Mouse (Mus musculus) stomach, embryonic 14.5 days (tissue): ENCODE data around the gene Supt6. TPM values are rescaled to one million over a fixed set of nuclear protein-coding genes. Genes with fewer than 3 reads are reported as not detected.

Experiments used
- ATAC-seq: fragments of 200-750 bp; cut with Nextera tagmentation; 2 replicates; pipeline ENCODE4 v1.8.0; 2017; ENCODE audit warnings: low read depth, moderate TSS enrichment; ENCODE audit not compliant: insufficient number of reproducible peaks, insufficient read depth, low FRiP score
- H3K27ac ChIP-seq: fragments of 300-500 bp; sonication (generic); 2 replicates; pipeline ENCODE4 v1.5.1; 2014; ENCODE audit warnings: mild to moderate bottlenecking, low read length, moderate library complexity, mixed read lengths
- H3K27me3 ChIP-seq: fragments of 300-500 bp; sonication (generic); 2 replicates; pipeline ENCODE4 v1.6.1; 2014; ENCODE audit warnings: low read length, control low read depth, mixed read lengths; ENCODE audit not compliant: control insufficient read depth, insufficient read depth
- H3K36me3 ChIP-seq: fragments of 300-500 bp; sonication (generic); 2 replicates; pipeline ENCODE4 v1.6.1; 2014; ENCODE audit warnings: mild to moderate bottlenecking, control low read depth, low read length, moderate library complexity, mixed read lengths; ENCODE audit not compliant: control insufficient read depth, insufficient read depth
- H3K4me1 ChIP-seq: fragments of 300-500 bp; sonication (generic); 2 replicates; pipeline ENCODE4 v1.6.1; 2014; ENCODE audit warnings: low read length, control low read depth, mixed read lengths; ENCODE audit not compliant: control insufficient read depth, insufficient read depth
- H3K4me2 ChIP-seq: fragments of 300-500 bp; sonication (generic); replicated peaks from 2 replicates; pipeline ENCODE4 v1.6.1; 2014; ENCODE audit warnings: low read depth, low read length, control low read depth
- H3K4me3 ChIP-seq: fragments of 300-500 bp; sonication (generic); 2 replicates; pipeline ENCODE4 v1.5.1; 2014; ENCODE audit warnings: low read depth, low read length, control low read depth
- H3K9ac ChIP-seq: fragments of 300-500 bp; sonication (generic); replicated peaks from 2 replicates; pipeline ENCODE4 v1.6.1; 2014; ENCODE audit warnings: low read depth, mild to moderate bottlenecking, control low read depth, low read length, moderate library complexity, mixed read lengths
- H3K9me3 ChIP-seq: fragments of 300-500 bp; sonication (generic); 2 replicates; pipeline ENCODE4 v1.6.1; 2016; ENCODE audit warnings: low read depth, low read length, control low read depth; ENCODE audit not compliant: control insufficient read depth
- WGBS: fragments of 180-500 bp; shearing (Covaris S2); extraction: QIAGEN DNeasy Blood & Tissue Kit; methylation state at CpG from one replicate; pipeline ENCODE4 v1.1.7; 2014; 5-methylcytosine and 5-hydroxymethylcytosine counted together
- microRNA-seq: library from miRNA; unstranded; fragments of <30 nt; microRNA quantifications from one replicate; pipeline ENCODE4, GENCODE M21; 2016
- polyA plus RNA-seq: library from polyadenylated mRNA; unstranded; fragments of >200 nt; fragmentation: Nextera tagmentation; extraction: Ambion mirVana; gene quantifications from 2 replicates; pipeline ENCODE4 v1.2.1, GENCODE M21; 2014

Gene Supt6
- polyA plus RNA-seq, 1 experiment from 2014 or later: 25.3 TPM

DNA sequence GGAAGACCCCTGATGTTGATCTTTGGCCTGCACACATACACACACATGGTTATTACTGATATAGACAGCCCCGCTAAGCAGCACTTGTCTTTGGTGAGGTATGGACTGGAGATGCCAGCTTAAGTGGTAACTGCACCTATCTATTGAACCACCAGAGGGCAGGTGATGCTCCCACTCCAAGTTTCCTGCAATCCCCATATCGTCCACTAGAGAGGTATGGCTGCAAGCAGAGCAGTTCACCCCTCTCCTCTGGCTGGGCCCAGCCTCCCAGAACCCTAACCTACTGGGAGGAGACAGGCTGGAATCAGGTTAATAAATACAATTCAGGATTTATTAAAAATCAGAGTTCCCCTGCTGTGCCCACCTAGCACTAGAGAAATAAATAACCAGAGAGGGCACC lies 86.7 kb downstream of the Supt6 start:
- H3K4me1 ChIP-seq: peaks cover 19% of the 10 kb centered on the region
- 8% methylated on average over 2 of the region's 2 CpGs for WGBS
- H3K27ac ChIP-seq: no peak overlapping the region

More for the DNA sequence above, 86.7 kb downstream of the Supt6 start:
- H3K4me2 ChIP-seq: no peak overlapping the region
- no peaks in the 10 kb centered on the region for H3K9me3 ChIP-seq
- H3K4me3 ChIP-seq: no peak overlapping the region
- H3K9ac ChIP-seq: no peak overlapping the region
- H3K27me3 ChIP-seq: no peaks in the 10 kb centered on the region
- peaks cover 91% of the 10 kb centered on the region for H3K36me3 ChIP-seq
- no peak for ATAC-seq

Small RNA genes within 50 kb of the gene (microRNA-seq; reads per million reads assigned to microRNA genes)
- gene Mir7653: not detected

Other genes with a start within 250 kb of the Supt6 start
- 19.1 and 21.4 TPM in 2 replicates for gene Dhrs13, start 213.7 kb downstream of the Supt6 start, polyA plus RNA-seq
- 54.1 and 60.6 TPM in 2 replicates for gene Flot2, start 208.1 kb downstream of the Supt6 start, polyA plus RNA-seq
- 33.4 and 33.5 TPM in 2 replicates for gene Eral1, start 165.6 kb downstream of the Supt6 start, polyA plus RNA-seq
- 15.2 and 16.4 TPM in 2 replicates for gene Fam222b, start 151.3 kb downstream of the Supt6 start, polyA plus RNA-seq
- gene Traf4, start 80.4 kb downstream of the Supt6 start, polyA plus RNA-seq: 53.5 and 54.7 TPM in 2 replicates
- gene Nek8, start 69.3 kb downstream of the Supt6 start, polyA plus RNA-seq: 16.0 and 17.4 TPM in 2 replicates
- 27.1 and 28.0 TPM in 2 replicates for gene Tlcd1, start 69.3 kb downstream of the Supt6 start, polyA plus RNA-seq
- gene Rpl23a, start 62.4 kb downstream of the Supt6 start, polyA plus RNA-seq: 1,708 and 1,741 TPM in 2 replicates
- 156 and 171 TPM in 2 replicates for gene Rab34, start 57.6 kb downstream of the Supt6 start, polyA plus RNA-seq
- gene Proca1, start 52.6 kb downstream of the Supt6 start, polyA plus RNA-seq: 2.7 and 3.3 TPM in 2 replicates
- gene Sdf2, start 241 bp downstream of the Supt6 start, polyA plus RNA-seq: 101 and 102 TPM in 2 replicates
- 98.3 and 98.7 TPM in 2 replicates for gene 2610507B11Rik, start 15.8 kb upstream of the Supt6 start, polyA plus RNA-seq
- 0.17 and 0.32 TPM in 2 replicates for gene BC030499, start 44.9 kb upstream of the Supt6 start, polyA plus RNA-seq
- gene Spag5, start 55.5 kb upstream of the Supt6 start, polyA plus RNA-seq: 40.5 and 44.6 TPM in 2 replicates
- 18.8 and 21.2 TPM in 2 replicates for gene Aldoc, start 77.0 kb upstream of the Supt6 start, polyA plus RNA-seq
- gene Pigs, start 82.4 kb upstream of the Supt6 start, polyA plus RNA-seq: 67.7 and 69.8 TPM in 2 replicates
- gene Unc119, start 97.5 kb upstream of the Supt6 start, polyA plus RNA-seq: 45.9 and 47.5 TPM in 2 replicates
- gene Foxn1, start 140.6 kb upstream of the Supt6 start, polyA plus RNA-seq: 0.45 and 0.64 TPM in 2 replicates
- 0.10 TPM in 2 replicates for gene Slc13a2, start 176.2 kb upstream of the Supt6 start, polyA plus RNA-seq
- 12.9 and 14.3 TPM in 2 replicates for gene Slc46a1, start 219.7 kb upstream of the Supt6 start, polyA plus RNA-seq